Mouse (Mus musculus) T-helper 2 cell (primary cell): ENCODE measurements around the gene C8b.

Experiments
- in situ Hi-C: fragments of 300-600 bp; cut with MboI, MseI; formaldehyde crosslinking; loops from one replicate; pipeline ENCODE4 v1.15.1; 2025; ENCODE audit warnings: high pct_unique_total_duplicates

Gene C8b

GRCm38 (mm10) chr4:104766065-104766464 lies at the start of gene C8b:
TSS of gene C8b (plus strand) at chr4:104766317.
- in situ Hi-C loops, result no loop called here

GRCm38 (mm10) chr4:104716506-104716905 lies 49.6 kb upstream of the C8b start:
- in situ Hi-C loops, result no loop called here

GRCm38 (mm10) chr4:104718973-104719795 lies 46.9 kb upstream of the C8b start:
- in situ Hi-C loops, result no loop called here

GRCm38 (mm10) chr4:104723527-104724045 lies 42.5 kb upstream of the C8b start:
- in situ Hi-C loops, result no loop called here

- in situ Hi-C loops, result no loop called here
Observed at GRCm38 (mm10) chr4:104724258-104724657, 41.9 kb upstream of the C8b start.

GRCm38 (mm10) chr4:104725673-104726072 lies 40.4 kb upstream of the C8b start:
- in situ Hi-C loops, result no loop called here

GRCm38 (mm10) chr4:104729185-104729584 lies 36.9 kb upstream of the C8b start:
- in situ Hi-C loops, result no loop called here

GRCm38 (mm10) chr4:104746500-104746899 lies 19.6 kb upstream of the C8b start:
- in situ Hi-C loops, result no loop called here

GRCm38 (mm10) chr4:104754090-104754489 lies 12.0 kb upstream of the C8b start:
- in situ Hi-C loops, result no loop called here

- in situ Hi-C loops, result no loop called here
Observed at GRCm38 (mm10) chr4:104760878-104761624, 5.1 kb upstream of the C8b start.

GRCm38 (mm10) chr4:104768190-104768589 lies 2.1 kb downstream of the C8b start:
- in situ Hi-C loops, result no loop called here

GRCm38 (mm10) chr4:104769602-104770001 lies 3.5 kb downstream of the C8b start:
- in situ Hi-C loops, result no loop called here

GRCm38 (mm10) chr4:104770331-104770730 lies 4.2 kb downstream of the C8b start:
- in situ Hi-C loops, result no loop called here

- in situ Hi-C loops, result no loop called here
Observed at GRCm38 (mm10) chr4:104775601-104776000, 9.5 kb downstream of the C8b start.

GRCm38 (mm10) chr4:104779460-104779859 lies 13.3 kb downstream of the C8b start:
- in situ Hi-C loops, result no loop called here

GRCm38 (mm10) chr4:104781441-104781840 lies 15.3 kb downstream of the C8b start:
- in situ Hi-C loops, result no loop called here

- in situ Hi-C loops, result no loop called here
Observed at GRCm38 (mm10) chr4:104782346-104782745, 16.2 kb downstream of the C8b start.

GRCm38 (mm10) chr4:104792111-104792510 lies 26.0 kb downstream of the C8b start:
- in situ Hi-C loops, result no loop called here

- in situ Hi-C loops, result no loop called here
Observed at GRCm38 (mm10) chr4:104798951-104799350, 32.8 kb downstream of the C8b start.

GRCm38 (mm10) chr4:104801625-104802024 lies 35.5 kb downstream of the C8b start:
- in situ Hi-C loops, result no loop called here

- in situ Hi-C loops, result no loop called here
Observed at GRCm38 (mm10) chr4:104804100-104804499, 38.0 kb downstream of the C8b start.

GRCm38 (mm10) chr4:104805414-104806257 lies 39.5 kb downstream of the C8b start:
- in situ Hi-C loops, result no loop called here
